Mouse (Mus musculus): ENCODE measurements at regions not wholly inside any gene's neighbourhood (a gene's known extent, or its start where the extent isn't known, plus 50 kb on each side); places are given as distances from the start of the nearest gene placed in this dataset.
A peak's percentile ranks its signal among the peaks of the same experiment; 100 is the strongest.

GRCm38 (mm10) chr16:30881186-30881585 lies 200.0 kb downstream of the Xxylt1 start:
- H3K9me3 ChIP-seq (replicated peaks; ENCODE audit: control insufficient read depth, low read length), result no peaks in the 10 kb centered on the region
- 78% methylated on average over 5 of the region's 5 CpGs for WGBS
- no peak overlapping the region for H3K4me2 ChIP-seq (ENCODE audit: low read length)
- no peak overlapping the region for H3K27ac ChIP-seq (ENCODE audit: low read depth, low read length)
- H3K4me1 ChIP-seq (ENCODE audit: control insufficient read depth, insufficient read depth, low read length), result no peaks in the 10 kb centered on the region; the same call in 1 of the 2 replicates
- no peak overlapping the region for H3K4me3 ChIP-seq (ENCODE audit: low read depth, low read length)
- no peaks in the 10 kb centered on the region for H3K36me3 ChIP-seq (ENCODE audit: control insufficient read depth, insufficient read depth, low read length)
- DNase-seq (ENCODE audit: low spot score) (no peak), ATAC-seq (no peak)
- H3K27me3 ChIP-seq (replicated peaks; ENCODE audit: control insufficient read depth, insufficient read depth, low read length), result no peaks in the 10 kb centered on the region
- no peak overlapping the region for H3K9ac ChIP-seq (ENCODE audit: low read length)

- Histone ChIP-seq H3K27ac (ENCODE audit: low read depth, low read length) (no peak overlapping the region), H3K9ac (ENCODE audit: low read length) (no peak overlapping the region), H3K27me3 (replicated peaks; ENCODE audit: control insufficient read depth, insufficient read depth, low read length) (no peaks in the 10 kb centered on the region), H3K4me2 (ENCODE audit: low read length) (no peak overlapping the region), H3K4me1 (ENCODE audit: control insufficient read depth, insufficient read depth, low read length) (no peaks in the 10 kb centered on the region; the same call in 1 of the 2 replicates), H3K9me3 (replicated peaks; ENCODE audit: control insufficient read depth, low read length) (no peaks in the 10 kb centered on the region), H3K36me3 (ENCODE audit: control insufficient read depth, insufficient read depth, low read length) (no peaks in the 10 kb centered on the region), H3K4me3 (ENCODE audit: low read depth, low read length) (no peak overlapping the region)
- peak; percentile 29 for DNase-seq (ENCODE audit: low spot score)
- 58% methylated on average over 13 of the region's 13 CpGs for WGBS
- no peak for ATAC-seq
These were observed 197.6 kb downstream of the Xxylt1 start for GRCm38 (mm10) chr16:30883490-30884188.

DNA sequence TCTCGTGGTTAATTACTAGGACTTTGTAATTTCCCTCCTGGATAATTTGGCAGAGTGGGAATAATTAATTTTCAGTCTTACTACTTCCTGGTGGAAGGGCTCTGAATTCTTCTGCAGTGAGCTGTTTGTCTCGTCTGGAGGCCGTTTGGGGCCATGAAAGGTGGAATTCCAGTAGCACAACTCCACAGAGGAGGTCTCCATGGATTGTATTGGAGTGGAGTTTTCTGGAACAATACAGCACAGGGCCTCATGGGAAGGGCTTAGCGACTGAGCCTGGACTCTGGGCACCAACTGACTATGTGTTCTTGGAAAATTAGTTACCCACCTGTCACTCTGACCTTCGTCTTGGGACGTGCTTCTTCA lies 197.1 kb downstream of the Xxylt1 start:
- H3K27me3 ChIP-seq (replicated peaks; ENCODE audit: control insufficient read depth, insufficient read depth, low read length), result no peaks in the 10 kb centered on the region
- no peaks in the 10 kb centered on the region; the same call in 1 of the 2 replicates for H3K4me1 ChIP-seq (ENCODE audit: control insufficient read depth, insufficient read depth, low read length)
- ATAC-seq (no peak), DNase-seq (ENCODE audit: low spot score) (no peak)
- no peaks in the 10 kb centered on the region for H3K36me3 ChIP-seq (ENCODE audit: control insufficient read depth, insufficient read depth, low read length)
- H3K9me3 ChIP-seq (replicated peaks; ENCODE audit: control insufficient read depth, low read length), result no peaks in the 10 kb centered on the region
- H3K9ac ChIP-seq (ENCODE audit: low read length), result no peak overlapping the region
- no peak overlapping the region for H3K27ac ChIP-seq (ENCODE audit: low read depth, low read length)
- WGBS, result 51% methylated on average over 6 of the region's 6 CpGs
- no peak overlapping the region for H3K4me2 ChIP-seq (ENCODE audit: low read length)
- H3K4me3 ChIP-seq (ENCODE audit: low read depth, low read length), result no peak overlapping the region

- 68% methylated on average over 1 of the region's 1 CpGs for WGBS
- ATAC-seq (no peak), DNase-seq (ENCODE audit: low spot score) (no peak)
- H3K9me3 ChIP-seq (replicated peaks; ENCODE audit: control insufficient read depth, low read length), result no peaks in the 10 kb centered on the region
- no peaks in the 10 kb centered on the region; the same call in 1 of the 2 replicates for H3K4me1 ChIP-seq (ENCODE audit: control insufficient read depth, insufficient read depth, low read length)
- H3K36me3 ChIP-seq (ENCODE audit: control insufficient read depth, insufficient read depth, low read length), result no peaks in the 10 kb centered on the region
- no peak overlapping the region for H3K4me2 ChIP-seq (ENCODE audit: low read length)
- no peak overlapping the region for H3K9ac ChIP-seq (ENCODE audit: low read length)
- no peaks in the 10 kb centered on the region for H3K27me3 ChIP-seq (replicated peaks; ENCODE audit: control insufficient read depth, insufficient read depth, low read length)
- H3K4me3 ChIP-seq (ENCODE audit: low read depth, low read length), result no peak overlapping the region
- no peak overlapping the region for H3K27ac ChIP-seq (ENCODE audit: low read depth, low read length)
These were observed 194.2 kb downstream of the Xxylt1 start for GRCm38 (mm10) chr16:30886982-30887381.

DNA sequence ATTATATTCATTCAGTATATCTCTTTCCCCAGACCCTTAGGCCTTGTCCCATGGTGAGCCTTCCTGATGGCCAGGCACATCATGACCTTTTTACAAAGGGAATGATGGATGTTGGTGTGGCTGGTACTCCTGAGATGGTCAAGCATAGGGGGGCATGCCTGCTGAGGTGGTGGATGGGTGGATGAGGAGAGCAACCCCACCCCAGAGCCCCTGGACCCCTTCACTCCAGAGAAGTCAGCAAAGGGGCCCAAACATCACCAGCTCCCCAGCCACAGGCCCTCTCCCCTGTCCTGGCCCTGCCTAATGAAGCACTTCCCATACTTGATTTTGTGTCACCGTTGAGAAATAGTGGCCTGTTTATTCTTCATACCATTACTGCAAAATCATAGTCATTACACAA lies 193.7 kb downstream of the Xxylt1 start:
- no peak overlapping the region for H3K4me3 ChIP-seq (ENCODE audit: low read depth, low read length)
- no peak overlapping the region for H3K4me2 ChIP-seq (ENCODE audit: low read length)
- no peak overlapping the region for H3K9ac ChIP-seq (ENCODE audit: low read length)
- H3K4me1 ChIP-seq (ENCODE audit: control insufficient read depth, insufficient read depth, low read length), result no peaks in the 10 kb centered on the region; the same call in 1 of the 2 replicates
- no peak overlapping the region for H3K27ac ChIP-seq (ENCODE audit: low read depth, low read length)
- no peak for DNase-seq (ENCODE audit: low spot score)
- 87% methylated on average over 1 of the region's 1 CpGs for WGBS
- ATAC-seq, result no peak
- no peaks in the 10 kb centered on the region for H3K9me3 ChIP-seq (replicated peaks; ENCODE audit: control insufficient read depth, low read length)
- no peaks in the 10 kb centered on the region for H3K36me3 ChIP-seq (ENCODE audit: control insufficient read depth, insufficient read depth, low read length)
- H3K27me3 ChIP-seq (replicated peaks; ENCODE audit: control insufficient read depth, insufficient read depth, low read length), result no peaks in the 10 kb centered on the region

- Histone ChIP-seq H3K36me3 (ENCODE audit: control insufficient read depth, insufficient read depth, low read length) (no peaks in the 10 kb centered on the region), H3K9me3 (replicated peaks; ENCODE audit: control insufficient read depth, low read length) (no peaks in the 10 kb centered on the region), H3K4me1 (ENCODE audit: control insufficient read depth, insufficient read depth, low read length) (no peaks in the 10 kb centered on the region; the same call in 1 of the 2 replicates), H3K4me2 (ENCODE audit: low read length) (no peak overlapping the region), H3K27me3 (replicated peaks; ENCODE audit: control insufficient read depth, insufficient read depth, low read length) (no peaks in the 10 kb centered on the region), H3K4me3 (ENCODE audit: low read depth, low read length) (no peak overlapping the region), H3K27ac (ENCODE audit: low read depth, low read length) (no peak overlapping the region), H3K9ac (ENCODE audit: low read length) (no peak overlapping the region)
- 86% methylated on average over 3 of the region's 3 CpGs for WGBS
- DNase-seq (ENCODE audit: low spot score) (no peak), ATAC-seq (no peak)
These were observed 192.5 kb downstream of the Xxylt1 start for GRCm38 (mm10) chr16:30888556-30889323.

DNA sequence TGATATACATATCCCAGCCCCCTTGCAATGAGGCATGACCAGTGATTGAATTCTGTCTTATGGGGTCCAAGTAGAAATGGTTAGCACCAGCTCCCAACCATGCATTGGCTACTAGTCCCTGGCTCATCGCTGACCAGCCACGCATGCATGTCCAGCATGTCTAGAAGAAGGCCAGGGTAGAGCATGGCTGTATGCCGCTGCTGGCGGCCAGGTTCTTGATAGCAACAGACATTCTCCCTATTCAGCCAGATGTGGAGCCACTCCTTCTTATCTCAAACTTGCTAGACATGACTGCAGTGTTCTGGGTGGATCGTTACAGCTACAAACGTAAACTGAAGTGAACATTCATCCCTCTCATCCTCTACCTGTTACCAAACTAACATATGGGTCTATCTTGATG lies 188.6 kb downstream of the Xxylt1 start:
- no peak overlapping the region for H3K9ac ChIP-seq (ENCODE audit: low read length)
- H3K9me3 ChIP-seq (replicated peaks; ENCODE audit: control insufficient read depth, low read length), result no peaks in the 10 kb centered on the region
- H3K27me3 ChIP-seq (replicated peaks; ENCODE audit: control insufficient read depth, insufficient read depth, low read length), result no peaks in the 10 kb centered on the region
- no peaks in the 10 kb centered on the region for H3K36me3 ChIP-seq (ENCODE audit: control insufficient read depth, insufficient read depth, low read length)
- H3K27ac ChIP-seq (ENCODE audit: low read depth, low read length), result no peak overlapping the region
- H3K4me2 ChIP-seq (ENCODE audit: low read length), result no peak overlapping the region
- 96% methylated on average over 6 of the region's 6 CpGs for WGBS
- DNase-seq (ENCODE audit: low spot score), result no peak
- no peaks in the 10 kb centered on the region for H3K4me1 ChIP-seq (ENCODE audit: control insufficient read depth, insufficient read depth, low read length)
- H3K4me3 ChIP-seq (ENCODE audit: low read depth, low read length), result no peak overlapping the region
- no peak for ATAC-seq

GRCm38 (mm10) chr16:30894086-30894485 lies 187.1 kb downstream of the Xxylt1 start:
- no peaks in the 10 kb centered on the region for H3K4me1 ChIP-seq (ENCODE audit: control insufficient read depth, insufficient read depth, low read length)
- no peak for ATAC-seq

DNA sequence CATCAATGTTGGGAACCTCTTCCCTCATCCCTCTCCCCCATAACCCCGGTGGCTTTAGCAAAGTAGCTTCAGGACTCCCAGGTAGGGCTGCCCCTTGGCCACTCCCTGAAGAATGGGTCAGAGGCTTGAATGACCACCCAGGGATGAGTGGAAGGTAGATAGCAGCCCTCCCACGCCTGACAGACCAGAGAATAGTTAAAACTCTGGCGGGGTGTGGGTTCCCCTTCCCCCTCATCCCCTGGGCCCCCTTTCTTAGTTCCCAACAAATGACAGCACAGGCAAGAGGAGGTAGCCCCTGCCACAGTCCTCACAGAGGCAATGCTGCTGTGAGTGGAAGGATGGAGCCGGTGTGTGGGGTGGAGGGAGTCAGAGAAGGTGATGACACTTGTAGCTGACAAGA lies 186.2 kb downstream of the Xxylt1 start:
- DNase-seq (ENCODE audit: low spot score) (no peak), ATAC-seq (no peak)
- H3K27ac ChIP-seq (ENCODE audit: low read depth, low read length), result no peak overlapping the region
- no peaks in the 10 kb centered on the region for H3K27me3 ChIP-seq (replicated peaks; ENCODE audit: control insufficient read depth, insufficient read depth, low read length)
- WGBS, result 86% methylated on average over 4 of the region's 4 CpGs
- no peaks in the 10 kb centered on the region for H3K36me3 ChIP-seq (ENCODE audit: control insufficient read depth, insufficient read depth, low read length)
- H3K9ac ChIP-seq (ENCODE audit: low read length), result no peak overlapping the region
- no peak overlapping the region for H3K4me3 ChIP-seq (ENCODE audit: low read depth, low read length)
- H3K4me1 ChIP-seq (ENCODE audit: control insufficient read depth, insufficient read depth, low read length), result no peaks in the 10 kb centered on the region
- no peak overlapping the region for H3K4me2 ChIP-seq (ENCODE audit: low read length)
- no peaks in the 10 kb centered on the region for H3K9me3 ChIP-seq (replicated peaks; ENCODE audit: control insufficient read depth, low read length)

More at GRCm38 (mm10) chr16:30894086-30894485, 187.1 kb downstream of the Xxylt1 start:
- Histone ChIP-seq H3K9ac (ENCODE audit: low read length) (no peak overlapping the region), H3K4me2 (ENCODE audit: low read length) (no peak overlapping the region), H3K36me3 (ENCODE audit: control insufficient read depth, insufficient read depth, low read length) (no peaks in the 10 kb centered on the region), H3K27me3 (replicated peaks; ENCODE audit: control insufficient read depth, insufficient read depth, low read length) (no peaks in the 10 kb centered on the region), H3K4me3 (ENCODE audit: low read depth, low read length) (no peak overlapping the region), H3K9me3 (replicated peaks; ENCODE audit: control insufficient read depth, low read length) (no peaks in the 10 kb centered on the region), H3K27ac (ENCODE audit: low read depth, low read length) (no peak overlapping the region)
- no peak for DNase-seq (ENCODE audit: low spot score)
